Mouse (Mus musculus): ENCODE measurements at regions not wholly inside any gene's neighbourhood (a gene's known extent, or its start where the extent isn't known, plus 50 kb on each side); places are given as distances from the start of the nearest gene placed in this dataset.
"Not testable (repeated sequence)": the region's sequence is repeated elsewhere in the genome, so short reads cannot be mapped to it uniquely, and the experiment has no call there.

DNA sequence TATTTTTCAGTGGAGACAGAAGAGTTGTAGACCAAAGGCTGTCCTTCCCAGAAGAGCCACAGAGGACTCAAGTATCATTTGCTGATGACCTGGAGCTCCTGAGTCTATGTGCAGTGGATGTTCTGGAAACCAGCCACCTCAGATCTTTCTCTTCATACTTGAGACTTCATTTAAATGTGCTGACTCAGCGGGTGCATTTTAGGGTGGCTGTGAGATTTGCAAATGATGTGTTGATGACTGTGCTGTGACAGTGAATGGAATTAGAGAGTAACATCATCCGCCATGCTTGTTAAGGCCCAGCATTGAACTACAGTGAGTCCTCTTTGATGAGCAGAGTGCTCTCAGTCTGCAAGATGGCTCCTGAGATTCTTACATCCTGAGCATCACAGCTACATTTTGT, 152.0 kb upstream of the Intu start:
- intact Hi-C loops (cut with DNase I; ENCODE audit: low total_unique reads): no loop called here
- no peak for DNase-seq

- peak; percentile 29 for DNase-seq
- intact Hi-C loops (cut with DNase I; ENCODE audit: low total_unique reads): loop anchor here (5.0 kb wide), 1 partner anchor 1504 kb away; the partner anchor contains the start of gene Fat4
Measured at GRCm38 (mm10) chr3:40391631-40392030, 139.5 kb upstream of the Intu start.

- DNase-seq: no peak
- intact Hi-C loops (cut with DNase I; ENCODE audit: low total_unique reads): no loop called here
Measured at GRCm38 (mm10) chr3:40398184-40398583, 132.9 kb upstream of the Intu start.

GRCm38 (mm10) chr3:40403402-40403801, 127.7 kb upstream of the Intu start:
- intact Hi-C loops (cut with DNase I; ENCODE audit: low total_unique reads): no loop called here
- DNase-seq: no peak

DNA sequence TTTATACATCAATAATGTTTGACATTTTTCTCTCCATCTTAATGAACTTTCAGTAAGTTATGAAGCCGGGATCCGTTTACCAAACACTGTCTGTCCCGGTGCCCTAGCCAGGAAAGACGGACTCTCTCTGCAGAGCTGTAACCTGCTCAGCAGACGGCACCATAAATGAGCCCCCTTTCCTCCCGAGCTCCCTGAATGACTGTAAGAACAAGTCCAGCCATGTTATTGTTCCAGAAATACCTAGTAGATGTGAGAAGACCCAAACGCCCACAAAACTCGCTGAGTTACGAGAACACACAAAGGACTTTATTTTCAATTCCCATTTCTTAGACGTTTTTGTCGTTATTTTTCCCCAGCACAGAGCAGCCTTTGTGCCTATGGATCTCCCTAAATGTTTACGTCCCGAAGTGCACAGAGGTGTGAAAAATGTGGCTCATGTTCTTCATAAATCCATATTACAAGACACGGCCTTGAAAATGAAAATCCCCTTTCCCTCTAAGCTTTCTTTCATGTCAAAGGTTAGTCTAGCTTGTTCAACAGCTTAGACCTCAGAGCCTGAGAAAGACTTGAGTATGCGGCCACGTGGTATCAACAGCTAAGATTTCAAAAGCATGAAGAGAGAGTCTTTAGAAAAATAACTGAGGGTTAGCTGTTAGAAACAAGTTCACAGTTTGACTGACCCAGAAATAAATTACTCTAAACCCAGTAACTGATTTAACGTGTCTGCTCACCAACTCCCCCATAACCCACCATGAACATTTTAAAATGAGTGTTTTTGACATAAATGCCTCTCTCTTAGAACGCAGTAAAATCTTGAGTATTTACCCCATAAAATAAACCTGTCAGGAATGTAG, 125.8 kb upstream of the Intu start:
- DNase-seq: no peak
- intact Hi-C loops (cut with DNase I; ENCODE audit: low total_unique reads): no loop called here

DNA sequence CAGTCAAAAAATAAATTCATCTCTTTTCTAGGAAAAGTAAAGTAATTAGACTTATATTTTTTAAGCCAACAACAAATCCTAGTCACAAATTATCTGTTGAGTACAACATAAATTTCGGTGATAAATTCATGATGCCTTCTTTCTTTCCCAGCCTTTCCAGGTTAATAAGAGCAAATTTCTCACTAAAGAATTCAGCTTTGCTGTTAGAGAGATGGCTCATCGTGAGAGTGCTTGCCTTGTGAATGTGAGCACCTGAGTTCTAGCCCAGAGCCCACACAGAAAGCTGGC, 125.2 kb upstream of the Intu start:
- DNase-seq: no peak
- intact Hi-C loops (cut with DNase I; ENCODE audit: low total_unique reads): no loop called here

DNA sequence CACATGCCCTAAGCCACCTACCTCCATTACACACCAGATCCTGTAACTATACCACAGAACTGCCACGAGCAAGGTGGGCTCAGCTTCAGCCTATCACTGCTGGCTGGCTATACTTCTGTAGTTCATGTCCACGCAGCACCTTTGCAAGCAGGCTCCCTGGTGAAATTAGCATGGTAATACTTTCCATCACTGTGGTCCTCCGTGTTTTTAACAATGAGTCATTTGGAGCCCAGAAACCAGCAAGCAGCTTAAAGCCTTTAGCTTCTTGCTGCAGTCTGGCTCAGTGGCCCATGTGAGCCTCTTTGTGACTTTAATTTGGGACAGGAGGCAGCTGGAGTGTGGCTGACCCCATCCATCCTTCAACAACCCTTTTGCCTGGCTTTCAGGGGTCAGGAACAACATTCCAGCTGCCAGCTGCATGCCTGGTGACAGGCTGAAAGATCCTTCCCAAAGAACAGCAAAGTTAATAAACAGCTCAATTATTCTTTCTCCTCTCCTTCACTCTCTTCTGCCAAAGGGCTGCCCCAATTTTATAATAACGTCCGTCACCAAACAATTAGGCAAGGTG, 122.1 kb upstream of the Intu start:
- intact Hi-C loops (cut with DNase I; ENCODE audit: low total_unique reads): no loop called here
- DNase-seq: no peak

- intact Hi-C loops (cut with DNase I; ENCODE audit: low total_unique reads): no loop called here
- no peak for DNase-seq
Measured at GRCm38 (mm10) chr3:40410749-40411310, 120.3 kb upstream of the Intu start.

DNA sequence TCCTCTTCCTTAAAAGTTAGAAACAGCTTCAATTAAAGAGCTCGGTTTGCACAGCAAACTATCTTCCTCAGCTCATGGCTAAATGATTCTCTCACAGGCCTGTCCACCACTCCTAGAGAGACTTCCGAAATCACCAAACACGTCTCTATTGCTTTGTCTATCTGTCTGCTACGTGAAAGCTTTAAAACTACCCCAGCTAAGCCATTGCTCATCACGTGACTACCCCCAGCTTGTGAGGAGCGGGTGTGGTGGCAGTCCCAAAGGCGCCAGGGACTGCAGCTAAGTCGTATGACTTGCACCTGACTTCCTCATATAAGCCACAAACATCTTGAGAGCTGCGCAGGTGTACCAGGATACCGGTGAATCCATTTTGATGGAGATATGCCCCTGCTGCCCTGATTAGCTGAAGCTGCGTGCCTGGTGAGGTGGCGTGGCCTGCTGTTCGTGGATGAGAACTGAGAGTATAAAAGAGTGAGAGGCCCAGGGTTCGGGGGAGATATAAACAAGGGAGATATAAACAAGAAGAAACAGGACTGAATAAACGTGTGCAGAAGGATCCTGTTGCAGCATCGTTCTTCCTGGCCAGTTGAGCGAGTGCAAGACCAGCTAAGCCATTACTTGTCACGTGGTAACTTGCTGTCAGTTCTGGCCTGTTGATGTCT, 105.8 kb upstream of the Intu start:
- DNase-seq; intact Hi-C loops (cut with DNase I; ENCODE audit: low total_unique reads): not testable (repeated sequence)

- intact Hi-C loops (cut with DNase I; ENCODE audit: low total_unique reads): no loop called here
- DNase-seq: no peak
Measured at GRCm38 (mm10) chr3:40426070-40426469, 105.0 kb upstream of the Intu start.

GRCm38 (mm10) chr3:40428021-40428420, 103.1 kb upstream of the Intu start:
- intact Hi-C loops (cut with DNase I; ENCODE audit: low total_unique reads): no loop called here
- no peak for DNase-seq

GRCm38 (mm10) chr3:40438251-40438650, 92.8 kb upstream of the Intu start:
- intact Hi-C loops (cut with DNase I; ENCODE audit: low total_unique reads): no loop called here
- DNase-seq: no peak

GRCm38 (mm10) chr3:40441092-40442036, 89.7 kb upstream of the Intu start:
- intact Hi-C loops (cut with DNase I; ENCODE audit: low total_unique reads): no loop called here
- DNase-seq: peak; percentile 11

DNA sequence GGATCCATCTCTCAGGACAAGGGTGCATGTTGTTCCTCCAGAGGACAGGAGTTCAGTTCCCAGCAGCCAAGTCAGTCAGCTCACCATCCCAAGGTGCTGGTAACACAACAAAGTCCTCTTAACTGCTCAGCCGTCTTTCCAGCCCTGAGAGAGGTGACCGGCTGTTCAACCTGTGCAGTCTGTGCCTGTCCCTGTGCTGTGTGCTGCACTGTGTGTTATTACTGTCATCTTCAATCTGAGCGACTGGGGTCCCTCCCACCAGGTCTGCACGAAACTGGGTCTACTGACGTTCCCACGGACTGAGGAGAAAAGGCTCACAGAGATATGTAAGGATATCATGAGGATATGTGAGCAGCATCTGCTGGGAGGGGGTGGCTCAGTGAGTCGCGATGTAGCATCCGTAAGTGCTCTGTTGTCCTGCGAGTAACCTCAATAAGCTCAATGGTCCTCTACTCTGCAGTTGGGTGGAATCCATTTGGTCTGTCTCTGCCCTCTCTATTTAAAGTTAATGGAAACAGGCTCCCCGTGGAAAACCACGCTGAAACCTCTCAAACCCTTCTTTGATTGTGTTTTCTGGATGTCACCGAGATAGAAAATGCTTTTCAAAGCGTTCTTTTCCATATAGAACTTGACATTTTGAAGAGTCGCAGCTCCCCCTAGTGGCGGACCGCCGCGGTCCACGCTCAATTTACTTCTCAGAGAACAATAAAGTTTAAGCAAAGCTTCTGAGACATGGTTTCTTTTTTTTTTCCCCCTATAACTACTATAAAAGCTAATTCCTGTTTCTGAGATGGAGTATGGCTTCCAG, 87.1 kb upstream of the Intu start:
- intact Hi-C loops (cut with DNase I; ENCODE audit: low total_unique reads): no loop called here
- peak; percentile 34 for DNase-seq

- intact Hi-C loops (cut with DNase I; ENCODE audit: low total_unique reads): no loop called here
- DNase-seq: no peak
Measured at GRCm38 (mm10) chr3:40452958-40453357, 78.1 kb upstream of the Intu start.

GRCm38 (mm10) chr3:40453552-40453951, 77.5 kb upstream of the Intu start:
- no peak for DNase-seq
- intact Hi-C loops (cut with DNase I; ENCODE audit: low total_unique reads): no loop called here

- intact Hi-C loops (cut with DNase I; ENCODE audit: low total_unique reads): no loop called here
- DNase-seq: no peak
Measured at GRCm38 (mm10) chr3:40456070-40456469, 75.0 kb upstream of the Intu start.

DNA sequence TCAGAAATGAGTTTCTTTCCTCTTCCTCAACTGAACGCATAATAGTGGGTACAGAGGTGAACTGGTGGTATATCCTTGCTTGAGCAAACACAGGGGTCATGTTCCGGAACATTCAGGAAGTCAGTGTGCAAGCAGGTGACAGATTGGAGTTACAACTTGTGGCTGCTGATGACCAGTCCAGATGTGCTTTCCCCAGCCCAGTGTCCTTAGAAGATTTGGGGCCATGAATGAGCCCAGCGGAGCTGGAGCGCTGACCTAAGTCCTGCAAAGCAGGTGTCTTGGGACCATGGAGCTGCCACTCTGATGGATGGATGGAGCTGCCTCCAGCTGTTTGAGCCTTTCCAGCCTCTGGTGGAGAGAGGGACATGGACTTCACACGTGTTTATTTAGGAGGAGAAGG, 72.6 kb upstream of the Intu start:
- intact Hi-C loops (cut with DNase I; ENCODE audit: low total_unique reads): no loop called here
- DNase-seq: no peak

GRCm38 (mm10) chr3:40463446-40463845, 67.6 kb upstream of the Intu start:
- no peak for DNase-seq
- intact Hi-C loops (cut with DNase I; ENCODE audit: low total_unique reads): no loop called here

Data from gastrocnemius, postnatal 14 days (tissue).